Mouse (Mus musculus): ENCODE results near the gene Grk5. TPM values are rescaled to one million over a fixed set of nuclear protein-coding genes. Genes with fewer than 3 reads are reported as not detected.

The Grk5 gene
- total RNA-seq, 4 experiments from 2014 or later = 7.7 to 12.0 (median 11.9) TPM

DNA sequence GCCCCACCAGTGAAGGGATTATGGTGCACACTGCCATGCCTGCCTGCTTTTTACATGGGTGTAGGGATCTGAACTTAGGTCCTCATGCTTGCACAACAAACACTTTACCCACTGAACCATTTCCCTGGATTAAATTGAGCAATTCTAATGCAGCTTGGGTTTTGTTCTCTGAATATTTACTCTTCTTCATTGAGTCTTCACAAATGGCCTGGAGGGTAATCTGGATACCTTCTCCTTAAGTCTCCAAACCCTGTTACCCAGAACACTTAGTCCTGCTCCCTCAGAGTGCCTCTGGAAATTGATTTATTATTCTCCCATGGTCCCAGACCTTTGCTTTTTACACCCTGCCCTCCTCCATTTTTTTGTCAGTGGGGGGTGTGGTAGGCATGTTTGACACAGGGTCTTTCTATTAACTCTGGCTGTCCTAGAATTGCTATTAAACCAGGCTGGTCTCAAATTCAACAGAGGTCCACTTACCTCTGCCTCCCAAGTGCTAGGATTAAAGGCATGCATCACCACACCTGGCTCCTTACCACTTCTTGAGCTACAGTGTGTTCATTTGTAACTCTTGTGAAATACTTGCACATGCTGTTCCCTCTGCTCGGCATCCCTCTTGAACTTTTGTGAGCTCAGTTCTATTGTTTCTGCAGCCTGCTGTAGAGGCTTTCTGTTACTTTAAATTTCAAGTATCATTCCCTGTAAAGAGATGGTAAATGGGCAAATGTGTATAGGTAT lies 82.9 kb downstream of the Grk5 start:
- no peak for DNase-seq (ENCODE audit: low spot score in 2 of 2)

DNA sequence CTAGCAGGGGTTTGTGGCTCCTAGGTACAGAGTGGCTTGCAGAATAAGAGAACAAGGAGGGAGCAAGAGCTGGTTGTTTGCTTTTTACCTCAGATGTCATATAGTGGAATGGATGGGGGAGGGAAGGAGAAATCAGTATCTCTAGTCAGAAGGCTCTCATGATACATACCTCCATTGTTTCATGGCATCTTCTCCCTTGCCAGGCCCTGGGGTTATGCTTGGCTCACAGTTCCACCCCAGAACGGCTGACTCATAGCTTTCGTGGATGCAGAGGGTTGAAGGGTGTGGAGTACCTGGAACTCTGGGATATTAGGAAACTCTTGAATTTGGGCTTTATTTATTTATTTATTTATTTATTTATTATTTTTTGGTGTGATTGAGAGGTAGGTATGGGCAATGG lies 84.0 kb downstream of the Grk5 start:
- DNase-seq (ENCODE audit: low spot score in 2 of 2) = no peak

DNA sequence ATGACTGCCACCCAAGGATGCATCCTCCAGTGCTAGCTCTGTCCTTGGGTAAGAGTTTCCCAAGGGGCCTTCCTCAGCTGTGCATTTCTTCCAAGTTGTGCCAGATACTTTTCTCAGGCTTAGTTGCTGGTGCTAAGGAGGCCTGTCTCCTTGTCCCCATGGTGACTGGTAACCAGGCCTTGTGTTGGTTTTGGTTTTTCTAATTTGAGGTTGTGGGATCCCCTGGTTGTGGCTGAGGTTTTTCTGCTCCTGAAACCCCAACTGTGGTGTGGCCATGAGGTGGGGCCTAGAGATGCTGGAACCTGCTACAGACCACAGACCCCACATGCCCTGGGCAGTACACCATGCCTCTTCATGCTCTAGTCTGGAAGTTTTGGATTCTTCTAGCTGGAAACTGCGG lies 90.0 kb downstream of the Grk5 start:
- DNase-seq (ENCODE audit: low spot score in 2 of 2) = no peak

DNA sequence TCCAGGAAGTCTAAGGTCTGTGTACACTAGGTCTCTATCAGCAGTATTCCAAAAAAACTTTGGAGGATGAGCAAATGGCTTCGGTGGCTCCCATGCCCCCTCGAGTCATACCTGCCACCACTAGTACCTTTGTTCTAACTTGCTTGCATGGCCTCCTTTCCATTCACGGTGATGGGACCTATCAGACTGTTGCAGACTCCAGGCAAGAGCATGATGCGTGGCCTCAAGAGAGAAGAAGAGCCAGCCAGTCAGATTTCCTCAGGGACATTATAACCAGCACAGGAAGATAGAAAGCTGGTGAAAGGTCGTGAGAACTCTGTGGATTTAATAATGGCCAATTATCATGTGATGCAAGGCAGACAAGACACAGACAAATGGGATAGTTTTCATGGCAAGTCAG lies 91.8 kb downstream of the Grk5 start:
- DNase-seq (ENCODE audit: low spot score in 2 of 2) = no peak

DNA sequence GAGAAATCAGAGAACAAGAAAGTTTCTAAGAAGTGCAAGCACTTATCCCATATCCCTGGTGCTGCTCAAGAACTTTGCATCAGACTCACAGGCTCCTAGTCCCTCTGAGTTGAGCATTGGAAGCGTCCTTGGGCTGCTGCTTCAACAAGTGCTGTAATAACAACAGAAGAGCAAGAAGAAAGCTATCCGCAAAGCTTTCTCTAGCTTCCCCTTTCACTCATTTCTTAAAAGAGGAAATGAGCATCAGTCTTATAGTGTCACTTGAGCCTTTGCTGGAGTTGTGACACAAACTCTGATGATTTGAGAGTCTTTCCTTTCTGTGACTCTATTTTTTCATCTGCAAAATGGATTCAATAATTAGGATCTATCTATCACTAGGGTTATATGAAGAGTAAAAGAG lies 92.3 kb downstream of the Grk5 start:
- no peak for DNase-seq (ENCODE audit: low spot score in 2 of 2)

DNA sequence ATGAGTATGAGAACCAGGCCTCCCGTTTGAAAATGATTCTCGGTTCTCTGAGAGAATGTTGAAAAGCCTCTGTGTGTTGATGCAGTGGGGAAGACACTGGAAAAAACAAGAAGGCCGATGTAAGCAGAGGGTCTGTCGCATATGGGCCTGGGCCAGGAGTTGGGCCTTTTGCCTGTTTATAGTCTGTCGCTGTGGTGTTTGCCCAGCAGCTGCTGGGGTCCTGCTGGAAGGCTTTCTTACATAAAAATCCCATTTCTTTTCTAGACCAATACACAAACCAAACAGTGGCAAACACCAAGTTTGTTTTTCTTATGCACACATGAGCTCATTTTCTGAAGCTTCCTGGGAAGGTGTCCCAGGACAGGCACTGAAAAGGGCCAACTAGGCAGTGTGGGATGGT lies 100.2 kb downstream of the Grk5 start:
- DNase-seq (ENCODE audit: low spot score in 2 of 2) = no peak

DNA sequence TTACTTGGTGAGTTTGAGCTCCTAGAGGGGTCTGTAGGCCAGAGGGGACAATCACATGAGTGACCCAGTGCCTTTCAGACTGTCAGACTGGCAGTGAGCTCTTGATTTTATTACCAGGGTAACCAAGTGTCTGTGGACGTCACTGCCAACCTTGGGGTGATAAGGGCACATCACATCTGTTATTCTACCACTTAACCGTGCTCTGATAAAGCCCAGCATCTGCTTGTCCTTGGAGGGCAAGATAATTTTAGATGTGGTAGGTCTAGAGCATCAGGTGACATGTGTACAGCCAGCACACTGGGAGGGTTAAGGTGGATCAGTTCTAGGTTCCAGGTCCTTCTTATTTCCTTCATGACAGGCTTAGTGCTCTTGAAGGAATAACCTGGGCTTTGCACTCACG lies 104.7 kb downstream of the Grk5 start:
- no peak for DNase-seq (ENCODE audit: low spot score in 2 of 2)

DNA sequence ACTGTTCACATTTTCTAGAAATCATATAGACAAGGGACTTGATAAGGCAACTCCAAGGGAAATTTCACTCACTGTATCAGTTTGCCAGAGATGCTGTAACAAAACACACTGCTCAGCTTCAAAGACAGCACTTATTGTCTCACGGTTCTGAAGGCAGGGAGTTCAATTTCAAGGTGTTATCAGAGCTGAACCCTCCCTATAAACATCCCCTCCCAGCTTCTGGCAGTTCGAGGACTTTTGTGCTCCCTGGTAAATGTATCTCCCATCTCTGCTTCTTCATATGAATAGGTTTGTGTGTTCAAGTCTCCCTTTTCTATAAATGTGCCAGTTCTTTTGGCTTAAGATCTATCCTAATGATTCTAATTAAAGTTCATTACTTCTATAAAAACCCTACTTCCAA lies 105.3 kb downstream of the Grk5 start:
- DNase-seq (ENCODE audit: low spot score in 2 of 2) = no peak

DNA sequence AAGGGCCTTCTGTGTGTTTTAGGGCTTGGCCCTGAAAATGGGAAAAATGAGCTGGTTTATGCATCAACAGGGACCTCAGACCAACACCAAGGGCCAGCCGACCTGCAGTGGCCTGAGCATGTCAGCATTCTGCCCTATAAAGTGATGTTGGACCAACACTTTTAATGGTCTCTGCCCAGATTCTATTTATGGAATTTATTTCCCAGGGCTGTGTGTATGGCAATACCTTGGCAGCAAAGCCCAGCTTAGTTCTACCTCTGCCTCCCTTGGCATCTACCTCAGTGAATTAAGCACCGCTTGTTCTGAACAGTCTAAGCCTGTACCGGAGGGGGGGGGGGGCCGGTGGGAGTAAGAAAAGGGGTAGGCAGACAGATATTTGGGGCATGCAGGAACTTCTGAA lies 108.2 kb downstream of the Grk5 start:
- DNase-seq (ENCODE audit: low spot score in 2 of 2) = no peak

DNA sequence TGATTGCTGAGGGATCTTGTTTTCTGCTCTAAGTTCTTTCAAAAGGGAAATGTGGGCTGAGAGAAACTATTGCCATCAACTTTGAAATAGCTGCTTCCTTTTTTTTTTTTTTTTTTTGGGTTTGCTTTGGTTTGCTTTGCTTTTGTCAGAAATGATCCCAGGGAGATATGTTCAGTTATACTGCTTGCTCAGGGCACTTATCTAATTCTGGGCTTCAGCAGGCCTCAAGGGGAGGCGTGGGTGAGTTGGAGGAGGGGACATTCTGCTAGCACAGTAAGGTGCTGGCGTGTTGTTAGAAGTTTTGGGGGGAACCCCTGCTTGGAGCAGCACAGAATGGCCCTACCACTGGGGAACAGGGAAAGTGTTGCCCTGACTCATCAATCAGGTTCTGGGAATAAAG lies 110.1 kb downstream of the Grk5 start:
- DNase-seq (ENCODE audit: low spot score in 2 of 2) = no peak

DNA sequence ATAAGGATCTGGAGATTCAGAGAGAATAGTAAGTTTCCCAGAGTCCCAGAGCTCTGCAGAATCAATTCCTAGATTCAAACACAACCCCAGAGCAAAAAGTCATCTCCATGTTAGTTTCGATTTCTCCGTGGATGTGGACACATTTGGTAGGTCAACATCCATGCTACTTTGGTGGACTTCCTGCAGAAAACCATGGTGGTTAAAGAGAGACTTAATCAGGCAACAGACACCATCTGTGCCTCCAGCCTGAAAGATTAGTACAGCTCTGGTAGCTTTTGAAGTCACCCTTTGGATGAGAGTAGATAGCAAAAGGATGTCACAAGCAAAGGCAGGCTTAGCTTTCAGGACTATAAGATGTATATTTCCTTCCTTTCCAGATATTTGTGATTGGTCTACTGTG lies 111.4 kb downstream of the Grk5 start:
- no peak for DNase-seq (ENCODE audit: low spot score in 2 of 2)

DNA sequence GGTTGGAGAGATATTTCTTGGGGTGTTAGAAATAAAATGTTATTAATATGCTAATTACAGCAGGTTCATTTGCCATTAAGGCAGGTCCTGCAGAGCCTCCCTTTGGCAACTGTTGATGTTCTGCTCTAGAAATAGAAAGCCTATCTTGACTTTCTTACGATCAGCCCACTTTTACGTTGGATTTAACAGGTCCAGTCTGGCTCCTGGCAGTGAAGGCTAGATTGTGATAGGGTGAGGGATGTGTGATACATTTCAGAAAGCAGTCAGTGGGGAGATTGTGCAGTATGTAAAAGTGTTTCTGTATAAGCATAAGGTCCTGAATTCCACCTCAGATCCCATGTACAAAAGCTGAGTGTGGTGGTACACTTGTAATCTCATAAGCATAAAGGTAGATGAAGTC lies 119.7 kb downstream of the Grk5 start:
- DNase-seq (ENCODE audit: low spot score in 2 of 2) = no peak

DNA sequence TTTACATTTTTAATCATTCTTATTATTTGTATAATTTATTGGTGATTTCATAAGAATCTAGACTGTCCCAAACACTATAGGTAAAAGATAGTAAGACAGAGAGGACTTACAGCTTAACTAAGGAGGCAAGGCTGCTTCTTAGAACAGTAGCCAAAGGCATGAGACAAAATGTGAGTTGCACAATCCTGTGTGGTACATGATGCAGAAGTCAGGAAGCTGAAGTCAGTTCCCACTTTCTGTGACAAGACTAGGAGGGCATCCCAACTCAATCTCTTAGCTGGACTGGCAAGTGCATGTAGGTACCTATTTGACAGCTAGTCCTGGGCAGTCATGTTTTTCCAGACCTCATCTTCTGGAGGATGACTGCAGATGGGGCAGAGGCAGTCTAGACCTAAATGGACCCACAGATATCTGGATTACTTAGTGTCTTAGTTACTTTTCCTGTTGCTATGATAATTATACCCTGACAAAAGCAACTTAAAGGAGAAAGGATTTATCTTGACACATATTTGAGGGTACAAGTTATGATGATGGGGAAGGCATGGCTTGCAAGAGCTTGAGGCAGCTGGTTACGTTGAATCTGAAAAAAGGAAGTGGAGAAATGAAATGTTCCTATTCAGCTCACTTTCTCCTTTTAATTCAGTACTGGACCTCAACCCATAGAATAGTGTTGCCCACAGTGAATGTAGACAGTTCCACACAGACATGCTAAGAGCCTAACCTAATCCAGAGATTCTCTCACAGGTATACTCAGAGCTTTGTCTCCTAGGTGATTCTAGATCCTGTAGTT lies 128.1 kb downstream of the Grk5 start:
- no peak for DNase-seq (ENCODE audit: low spot score in 2 of 2)

DNA sequence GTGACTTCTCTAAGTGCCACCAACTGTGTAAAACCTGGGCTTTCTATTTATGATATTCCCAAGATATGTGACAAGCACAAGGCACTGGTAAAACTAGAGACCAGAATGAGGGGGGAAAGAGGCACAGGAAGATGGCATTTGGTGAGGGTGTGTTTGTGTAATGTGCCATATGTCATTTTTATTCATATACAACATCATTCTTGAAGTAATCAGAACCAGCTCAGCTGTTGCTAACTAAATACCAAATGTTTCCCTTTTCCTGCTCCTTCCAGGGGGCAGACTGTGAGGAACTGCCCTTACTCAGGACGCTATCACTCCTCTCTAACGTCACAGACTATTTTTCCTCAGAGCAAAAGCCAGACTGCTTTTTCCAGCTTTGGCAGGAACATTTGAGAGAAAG lies 132.0 kb downstream of the Grk5 start:
- peak; percentile 5 to 15 for DNase-seq (ENCODE audit: low spot score in 2 of 2)

DNA sequence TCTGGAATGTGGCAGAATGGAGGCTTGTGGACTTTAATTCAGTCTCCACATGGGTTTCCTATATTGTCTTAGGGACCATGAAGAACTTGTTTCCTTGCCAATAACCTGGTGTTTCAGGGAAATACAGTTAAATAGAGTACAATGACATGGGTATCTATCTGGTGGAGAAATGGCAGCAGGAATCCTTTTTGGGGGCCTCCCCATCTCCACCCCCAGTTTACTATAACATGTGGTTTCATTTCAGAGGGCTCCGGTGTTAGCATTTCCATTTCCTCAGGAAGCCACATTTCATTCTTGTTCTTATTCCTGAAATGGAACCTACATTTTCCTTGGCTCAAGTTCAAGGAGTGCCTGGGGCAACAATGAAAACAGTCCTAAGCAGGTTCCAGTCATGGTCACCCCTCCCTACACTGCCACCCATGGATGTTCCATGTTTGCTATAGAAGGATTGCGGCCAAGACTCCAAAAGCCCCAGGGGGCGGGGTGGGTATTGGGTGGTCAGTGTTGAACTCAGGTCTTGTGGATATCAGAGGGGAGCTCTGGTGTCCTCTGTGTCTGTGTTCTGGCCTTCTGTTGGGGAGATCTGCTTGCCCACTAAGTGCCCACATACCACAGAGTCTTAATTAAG lies 132.5 kb downstream of the Grk5 start:
- no peak for DNase-seq (ENCODE audit: low spot score in 2 of 2)

DNA sequence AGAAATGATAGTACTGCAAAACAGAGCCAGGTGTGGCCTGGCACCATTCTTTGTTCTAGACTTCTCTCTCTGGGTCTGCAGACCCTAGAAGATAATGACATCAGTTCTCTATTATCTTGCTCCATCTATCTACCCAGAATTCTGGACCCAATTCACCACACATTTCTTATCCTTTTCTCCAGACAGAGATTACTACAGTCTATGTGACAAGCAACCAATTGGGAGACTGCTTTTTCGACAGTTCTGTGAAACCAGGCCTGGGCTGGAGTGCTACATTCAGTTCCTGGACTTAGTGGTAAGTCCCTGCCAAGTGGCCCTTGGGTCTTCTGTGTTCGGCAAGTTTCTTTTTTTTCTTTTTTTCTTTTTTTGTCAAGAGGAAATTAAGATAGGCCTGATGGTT lies 142.0 kb downstream of the Grk5 start:
- no peak for DNase-seq (ENCODE audit: low spot score in 2 of 2)

DNA sequence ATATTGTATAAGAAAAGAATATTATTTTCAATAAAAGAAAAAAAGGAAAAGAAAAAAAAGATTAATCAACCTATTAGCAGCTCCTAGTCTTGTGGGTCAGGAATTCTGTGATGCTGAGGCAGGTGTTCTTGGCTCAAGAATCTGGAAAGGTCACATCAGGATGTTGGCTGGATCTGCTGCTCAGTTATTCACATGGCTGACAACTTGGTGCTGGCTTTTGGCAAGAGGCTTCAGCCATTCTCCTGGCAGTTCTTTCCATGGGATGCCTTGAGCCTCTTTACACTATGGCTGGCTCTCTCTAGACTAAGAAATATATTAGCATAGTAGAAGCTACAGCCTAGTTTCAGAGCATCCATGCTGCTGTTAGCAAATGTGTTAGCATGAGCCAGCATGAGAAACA lies 149.6 kb downstream of the Grk5 start:
- DNase-seq (ENCODE audit: low spot score in 2 of 2) = no peak

DNA sequence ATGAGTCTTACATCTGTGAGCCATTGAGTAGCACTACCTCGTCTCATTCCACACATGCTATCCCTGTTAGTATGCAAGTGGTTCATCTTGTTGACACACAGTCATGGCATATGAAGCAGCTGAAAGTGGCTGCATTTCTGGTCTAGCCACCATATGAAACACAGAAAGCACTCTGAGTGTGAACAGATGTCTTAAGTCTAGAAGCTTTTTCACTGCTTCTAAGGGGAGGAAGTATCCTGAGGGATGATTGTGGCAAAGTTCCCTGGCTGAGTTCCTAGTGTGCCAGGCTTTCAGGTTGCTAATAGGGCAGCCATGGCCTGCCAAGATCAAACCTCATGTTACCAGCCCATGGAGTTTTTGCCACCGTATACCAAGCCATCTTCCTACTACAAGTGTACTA lies 159.1 kb downstream of the Grk5 start:
- DNase-seq (ENCODE audit: low spot score in 2 of 2) = peak in 1 of 2 experiments; percentile 5

DNA sequence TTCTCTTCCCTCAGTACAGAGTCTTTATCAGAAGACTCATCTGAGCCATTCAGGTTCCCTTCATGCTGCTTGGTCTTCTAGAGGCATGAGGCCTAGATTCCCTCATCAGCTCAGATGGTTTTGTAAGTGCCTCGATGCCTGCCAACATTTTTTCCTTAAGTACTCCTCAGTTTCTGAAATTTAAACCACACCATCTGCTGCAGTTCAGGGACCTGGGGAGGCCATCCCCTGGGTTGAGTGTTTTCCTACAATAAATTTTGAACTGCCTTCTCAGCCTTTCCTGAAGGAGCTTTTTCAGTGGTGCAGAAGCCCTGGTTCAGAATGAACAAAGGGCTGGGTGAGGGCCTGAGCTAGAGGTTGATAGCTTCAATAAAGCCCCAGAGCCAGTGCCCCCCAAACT lies 159.9 kb downstream of the Grk5 start:
- DNase-seq (ENCODE audit: low spot score in 2 of 2) = no peak

DNA sequence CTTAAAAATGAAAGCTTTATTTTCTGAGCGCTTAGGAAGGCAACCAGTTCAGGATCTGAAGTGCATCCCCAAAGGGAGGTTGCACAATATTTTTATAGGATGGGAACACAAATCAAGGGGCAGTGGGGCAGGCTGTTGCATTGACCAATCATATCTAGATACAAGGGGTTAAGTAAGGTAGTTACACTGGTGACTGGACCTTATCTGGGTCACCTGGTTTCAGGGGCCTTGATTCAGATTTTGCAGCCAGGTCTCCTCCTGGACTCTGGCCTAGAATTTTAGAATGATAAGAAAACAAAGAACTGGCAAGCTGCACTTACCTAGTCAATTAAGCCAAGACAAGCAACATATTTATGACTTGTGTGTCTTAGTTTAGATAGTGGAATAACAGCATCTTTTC lies 161.6 kb downstream of the Grk5 start:
- DNase-seq (ENCODE audit: low spot score in 2 of 2) = no peak

DNA sequence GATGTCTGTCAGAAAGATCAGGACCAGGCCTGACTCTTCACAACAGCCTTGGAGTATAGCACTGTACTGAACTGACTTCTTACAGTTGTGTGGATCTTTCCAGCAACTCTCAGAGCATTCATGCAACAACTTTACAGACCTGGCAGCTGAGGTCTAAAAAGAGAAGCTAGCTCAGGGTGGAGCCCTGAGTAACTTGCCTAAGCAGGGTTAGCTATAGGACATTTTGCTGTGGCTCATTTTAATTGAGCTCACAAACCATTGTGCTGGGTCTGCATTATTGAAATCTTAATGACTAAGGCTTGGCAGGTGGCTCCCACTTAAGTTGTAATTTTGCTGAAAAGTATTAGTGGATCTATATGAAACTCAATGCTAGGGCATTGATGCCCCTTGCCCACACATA lies 162.5 kb downstream of the Grk5 start:
- DNase-seq (ENCODE audit: low spot score in 2 of 2) = no peak

DNA sequence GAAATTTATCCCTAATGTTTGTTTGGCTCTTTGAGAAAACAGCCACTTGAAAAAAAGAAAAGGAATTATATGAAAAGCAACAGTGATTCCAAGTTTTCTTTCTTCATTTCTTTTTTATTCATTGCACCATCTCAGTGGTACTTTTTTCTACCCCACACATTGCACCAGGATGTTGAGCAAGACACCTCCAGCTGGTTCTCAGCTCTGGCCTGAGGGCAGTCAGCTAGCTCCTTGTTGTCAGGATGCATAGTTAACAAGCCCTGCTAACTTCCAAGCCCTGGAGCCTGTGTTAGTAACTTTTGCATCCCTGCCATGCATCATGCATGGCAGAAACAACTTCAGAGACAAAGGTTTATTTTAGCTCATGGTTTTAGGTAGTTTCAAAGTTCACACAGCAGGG lies 163.2 kb downstream of the Grk5 start:
- no peak for DNase-seq (ENCODE audit: low spot score in 2 of 2)

All from layer of hippocampus, adult 8-10 months (tissue).